Mouse (Mus musculus) colon, adult 2 months (tissue): ENCODE measurements around the gene Ptpn13. TPM values are rescaled to one million over a fixed set of nuclear protein-coding genes. Genes with fewer than 3 reads are reported as not detected.

Experiments
- polyA plus RNA-seq: library from polyadenylated mRNA; depleted of rRNA; stranded (reverse); fragments of >200 nt; gene quantifications from 2 replicates; pipeline ENCODE4 v1.2.3, GENCODE M21; 2012; rRNA removed

Ptpn13 gene
- polyA plus RNA-seq = 6.8 and 7.6 TPM in 2 replicates

GRCm38 (mm10) chr5:103424678-103425319 lies at the start of gene Ptpn13:
TSS of gene Ptpn13 (plus strand) at chr5:103425192.

GRCm38 (mm10) chr5:103629111-103629764 lies 204.2 kb downstream of the Ptpn13 start, which contains the start of gene Slc10a6:
TSS of gene Slc10a6 (minus strand) at chr5:103629403.

Other genes with a start within 250 kb of the Ptpn13 start
- 0.73 and 0.93 TPM in 2 replicates for gene Mapk10, start 213.9 kb upstream of the Ptpn13 start, polyA plus RNA-seq
- gene Slc10a6, start 204.2 kb downstream of the Ptpn13 start, polyA plus RNA-seq = 0.58 and 1.1 TPM in 2 replicates
- 0.34 TPM in 1 of 2 replicates, not detected in the other for gene 1700016H13Rik, start 230.8 kb downstream of the Ptpn13 start, polyA plus RNA-seq